Mouse (Mus musculus) lung, postnatal 14 days (tissue): ENCODE measurements at regions not wholly inside any gene's neighbourhood (a gene's known extent, or its start where the extent isn't known, plus 50 kb on each side); places are given as distances from the start of the nearest gene placed in this dataset.

ENCODE experiments used
- DNase-seq: peaks from one replicate; pipeline ENCODE4 v3.0.0; 2021

DNA sequence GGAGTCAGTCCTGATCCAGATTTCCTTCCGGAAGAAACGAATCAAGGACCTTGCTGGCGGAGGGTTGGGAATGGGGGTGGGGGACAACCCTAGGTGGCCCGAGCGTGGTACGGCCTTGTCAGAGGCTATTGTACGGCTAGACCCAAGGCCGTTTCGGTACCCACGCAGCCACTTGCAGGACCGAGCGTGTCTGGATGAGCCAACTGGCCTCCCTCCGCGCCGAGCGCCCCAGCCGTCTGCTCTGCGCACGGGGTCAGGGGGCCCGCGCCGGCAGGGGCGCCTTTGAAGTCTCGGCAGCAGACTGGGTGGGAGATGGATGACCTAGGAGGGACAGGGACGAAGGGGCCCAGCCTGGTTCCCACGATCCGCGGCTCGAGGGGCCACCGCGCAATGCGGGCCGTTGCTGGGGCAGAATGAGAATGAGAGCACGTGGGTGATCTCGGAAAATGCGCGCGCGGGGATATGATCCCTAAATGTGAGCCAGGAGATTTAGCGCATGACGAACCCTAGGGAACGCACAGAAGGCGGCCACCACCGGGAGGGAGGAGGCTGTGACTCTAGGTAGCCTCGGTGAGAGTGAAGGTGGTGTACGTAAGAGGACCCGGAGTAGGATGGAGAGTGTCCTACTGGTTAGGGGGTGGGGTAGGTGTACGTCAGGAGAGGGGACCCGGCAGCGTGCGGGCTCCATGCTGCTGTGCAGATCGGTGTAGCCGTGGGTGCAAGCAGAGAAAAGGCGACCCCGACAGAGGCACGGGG is 76.2 kb upstream of the Hmga2 start:
- peak; percentile 4 for DNase-seq

DNA sequence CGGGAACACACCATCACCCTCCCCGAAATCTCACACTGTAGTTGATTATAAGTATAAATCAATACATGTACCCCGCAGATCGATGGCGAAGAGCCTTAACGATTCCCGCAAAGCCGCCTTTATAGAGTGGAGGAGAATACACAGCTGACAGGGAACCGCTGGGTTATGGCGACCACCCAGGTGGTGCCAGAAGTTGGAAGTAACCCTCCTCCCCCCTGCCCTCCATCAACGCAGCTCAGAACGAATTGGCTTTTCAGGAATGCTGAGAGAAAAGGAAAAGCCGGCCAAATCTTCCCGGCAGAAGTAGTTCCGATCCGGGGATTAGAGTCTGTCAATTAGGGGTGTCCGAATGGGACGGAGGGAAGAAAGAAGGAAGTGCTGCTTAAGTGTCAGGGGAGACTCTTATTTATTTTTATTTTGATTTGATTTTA is 75.6 kb upstream of the Hmga2 start:
- no peak for DNase-seq

DNA sequence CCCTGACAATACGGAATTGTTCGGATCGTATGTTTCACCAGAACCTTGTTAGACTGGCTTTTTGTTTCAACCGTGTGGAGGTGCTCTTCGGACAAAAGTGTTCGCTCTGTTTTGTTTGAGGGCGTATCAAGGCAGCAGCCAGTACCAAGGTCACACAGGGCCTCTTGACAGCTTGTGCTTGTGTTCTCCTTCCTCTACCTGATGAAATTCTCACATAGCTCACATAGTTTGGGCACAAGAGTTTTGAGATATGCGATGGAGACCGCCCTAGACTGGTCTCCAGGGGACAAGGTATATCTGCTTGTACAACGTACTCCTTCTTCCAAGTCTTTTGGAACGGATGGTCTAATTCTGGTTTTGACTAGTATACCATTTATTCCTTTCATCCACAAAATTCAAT is 70.9 kb upstream of the Hmga2 start:
- DNase-seq, result no peak

DNA sequence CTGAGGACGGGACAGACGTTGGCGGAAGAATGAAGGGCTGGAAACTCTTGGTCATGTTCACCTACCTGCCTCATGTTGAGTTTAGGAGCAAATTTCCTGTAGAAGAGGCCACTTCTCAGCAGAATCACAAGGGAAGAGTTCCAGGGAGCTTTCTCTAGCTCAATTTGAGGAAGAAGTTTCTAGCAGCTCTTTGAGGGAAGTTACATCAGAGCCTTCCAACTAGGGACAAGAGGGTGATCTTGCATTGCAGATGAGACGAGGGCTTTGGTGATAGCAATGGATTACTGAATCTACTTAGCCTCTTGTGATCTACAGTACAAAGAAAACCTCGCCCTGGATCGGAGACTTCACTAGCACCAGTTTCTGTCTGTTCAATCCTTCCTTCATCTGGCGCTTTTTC is 65.3 kb upstream of the Hmga2 start:
- DNase-seq, result no peak

DNA sequence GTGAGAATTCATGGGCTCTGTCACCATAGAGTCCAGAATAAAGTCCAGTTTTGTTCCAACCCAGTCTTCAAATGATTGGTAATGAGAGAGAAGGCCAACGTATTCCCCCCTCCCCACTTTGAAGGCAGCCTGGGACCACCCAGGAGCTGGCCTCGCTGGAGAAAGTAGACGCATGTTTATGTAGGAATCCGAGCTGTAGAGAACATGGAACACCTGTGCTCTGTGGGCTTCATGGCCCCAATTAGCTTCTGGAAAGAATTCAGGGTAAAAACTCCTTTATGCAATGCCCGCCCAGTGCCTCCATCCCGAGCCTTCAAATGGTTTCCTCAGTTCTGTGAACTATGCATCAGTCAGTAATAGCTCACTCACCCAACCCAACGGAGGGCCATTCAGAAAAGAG is 62.3 kb upstream of the Hmga2 start:
- no peak for DNase-seq

DNA sequence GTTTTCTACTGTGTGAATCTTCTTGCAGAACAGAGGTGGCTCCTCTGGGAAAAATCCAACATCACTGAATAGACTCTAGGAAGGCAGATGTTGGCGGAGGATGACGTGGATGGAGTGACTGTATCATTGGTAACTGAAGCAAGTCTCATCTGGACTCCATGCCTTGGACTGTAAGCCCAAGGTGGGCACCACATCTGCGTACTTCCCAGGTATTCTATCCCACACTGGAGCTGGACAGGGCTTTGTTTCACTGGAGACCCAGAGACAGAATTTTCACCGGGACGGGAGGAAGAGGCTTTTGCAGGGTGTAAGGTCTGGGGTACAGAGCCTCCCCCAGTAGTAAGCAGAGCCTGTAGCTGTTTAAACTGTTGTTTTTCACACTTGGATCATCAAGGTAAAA is 52.1 kb upstream of the Hmga2 start:
- DNase-seq, result no peak

GRCm38 (mm10) chr10:120527951-120528350 is 51.7 kb upstream of the Hmga2 start:
- no peak for DNase-seq

DNA sequence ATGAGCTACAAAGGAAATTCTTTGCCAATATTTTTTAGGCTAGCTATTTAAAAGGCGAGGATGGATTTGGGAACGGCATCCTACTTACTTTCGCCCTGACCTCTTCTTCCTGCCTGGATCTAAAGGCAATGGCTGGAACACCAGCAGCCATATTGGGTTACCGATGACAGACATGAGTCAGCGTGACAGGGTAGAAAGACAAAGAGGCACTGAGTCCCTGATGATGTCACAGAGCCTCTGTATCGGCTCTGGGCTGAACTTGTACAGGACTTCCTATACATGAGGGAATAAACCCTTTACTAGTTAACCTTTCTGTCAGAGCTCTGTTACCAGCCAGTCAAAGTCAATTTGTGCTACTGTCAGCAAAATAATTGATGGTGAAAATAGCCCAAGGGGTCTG is 50.7 kb upstream of the Hmga2 start:
- DNase-seq, result no peak
